Mouse (Mus musculus) liver, embryonic 14 days (tissue): ENCODE data around the gene Ces2h. TPM values are rescaled to one million over a fixed set of nuclear protein-coding genes. Genes with fewer than 3 reads are reported as not detected.

Experiments used
- polyA plus RNA-seq: library from polyadenylated mRNA; depleted of rRNA; stranded (reverse); fragments of >200 nt; gene quantifications from 2 replicates; pipeline ENCODE4 v1.2.3, GENCODE M21; 2012; rRNA removed

Gene Ces2h
- polyA plus RNA-seq = not detected in 2 replicates

GRCm38 (mm10) chr8:105000586-105000985 is at the start of gene Ces2h:
Ces2h (plus strand) TSS chr8:105000853.

GRCm38 (mm10) chr8:104961537-104961961 is 39.1 kb upstream of the Ces2h start, which contains the start of gene Ces2g:
Ces2g (plus strand) TSS chr8:104961718.

GRCm38 (mm10) chr8:105048371-105048854 is 47.8 kb downstream of the Ces2h start, which contains the start of gene Ces3a:
Ces3a (plus strand) TSS chr8:105048601.

Other genes with a start within 250 kb of the Ces2h start
- gene Ces2b, start 169.3 kb upstream of the Ces2h start, polyA plus RNA-seq = 0.12 and 0.15 TPM in 2 replicates
- gene Ces2c, start 153.8 kb upstream of the Ces2h start, polyA plus RNA-seq = 0.10 and 0.13 TPM in 2 replicates
- 1.5 and 1.9 TPM in 2 replicates for gene Ces2e, start 74.6 kb upstream of the Ces2h start, polyA plus RNA-seq
- 0.01 TPM in 1 of 2 replicates, not detected in the other for gene Ces2f, start 53.5 kb upstream of the Ces2h start, polyA plus RNA-seq
- 19.6 and 22.5 TPM in 2 replicates for gene Ces2g, start 39.1 kb upstream of the Ces2h start, polyA plus RNA-seq
- gene Ces3a, start 47.7 kb downstream of the Ces2h start, polyA plus RNA-seq = 0.19 and 0.23 TPM in 2 replicates
- gene Ces3b, start 82.9 kb downstream of the Ces2h start, polyA plus RNA-seq = not detected in 2 replicates
- not detected in 2 replicates for gene Ces4a, start 130.9 kb downstream of the Ces2h start, polyA plus RNA-seq
- 5.0 and 7.1 TPM in 2 replicates for gene Cbfb, start 169.8 kb downstream of the Ces2h start, polyA plus RNA-seq
- gene D230025D16Rik, start 224.3 kb downstream of the Ces2h start, polyA plus RNA-seq = 10.6 and 12.9 TPM in 2 replicates